Mouse (Mus musculus) adrenal gland, postnatal 36 days (tissue): ENCODE measurements around the gene Dnajb12. TPM values are rescaled to one million over a fixed set of nuclear protein-coding genes. Genes with fewer than 3 reads are reported as not detected.
A peak's percentile ranks its signal among the peaks of the same experiment; 100 is the strongest.
"Not testable (repeated sequence)": the region's sequence is repeated elsewhere in the genome, so short reads cannot be mapped to it uniquely, and the experiment has no call there.

ENCODE experiments used
- DNase-seq, 2 experiments: peaks; one replicate each; pipeline ENCODE4 v3.0.0; 2021; ENCODE audit warnings: mixed read lengths in 1 of 2
- total RNA-seq, 2 experiments: library from RNA; stranded (reverse); gene quantifications; 2 replicates each; pipeline ENCODE4 v1.2.3; 2021

Gene Dnajb12
- total RNA-seq, 2 experiments from 2014 or later: 51.3 to 62.5 TPM

DNA sequence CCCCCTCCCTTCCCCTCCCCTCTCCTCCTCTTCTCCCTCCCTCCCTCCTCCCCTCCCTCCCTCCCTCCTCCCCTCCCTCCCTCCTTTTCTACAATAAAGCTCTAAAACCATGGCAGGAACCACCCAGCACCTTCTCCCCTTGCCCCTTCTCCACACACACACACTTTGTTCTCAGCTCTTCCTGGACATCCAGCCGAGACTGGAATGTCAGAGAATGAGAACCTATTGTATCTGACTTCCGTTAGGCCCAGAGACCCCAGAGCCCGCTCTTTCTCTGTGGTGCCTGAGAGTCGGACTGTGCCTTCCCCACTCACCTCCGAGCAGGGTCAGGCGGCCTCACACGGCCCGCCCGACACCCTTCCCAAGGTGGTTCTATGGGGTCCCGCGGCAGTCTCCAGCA lies 11.1 kb upstream of the Dnajb12 start:
- DNase-seq: no peak

GRCm38 (mm10) chr10:59870038-59870437 lies 9.3 kb upstream of the Dnajb12 start:
- DNase-seq: no peak

- not testable (repeated sequence) for DNase-seq
These were observed 6.7 kb upstream of the Dnajb12 start for GRCm38 (mm10) chr10:59872651-59873050.

DNA sequence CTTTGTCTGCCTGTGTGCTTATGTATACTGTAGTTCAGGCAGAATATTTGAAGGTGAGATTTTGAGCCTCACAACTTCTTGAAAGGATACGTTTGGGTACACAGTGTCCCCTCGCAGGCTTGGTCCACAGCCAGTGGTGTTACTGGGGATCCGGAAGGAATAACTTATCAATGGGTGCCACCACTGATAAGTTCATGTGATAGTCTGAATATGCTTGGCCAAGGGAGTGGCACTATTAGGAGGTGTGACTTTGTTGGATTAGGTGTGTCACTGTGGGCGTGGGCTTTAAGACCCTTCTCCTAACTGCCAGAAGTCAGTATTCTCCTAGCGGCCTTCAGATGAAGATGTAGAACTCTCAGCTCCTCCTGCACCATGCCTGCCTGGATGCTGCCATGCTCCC lies 6.2 kb upstream of the Dnajb12 start:
- DNase-seq: no peak

DNA sequence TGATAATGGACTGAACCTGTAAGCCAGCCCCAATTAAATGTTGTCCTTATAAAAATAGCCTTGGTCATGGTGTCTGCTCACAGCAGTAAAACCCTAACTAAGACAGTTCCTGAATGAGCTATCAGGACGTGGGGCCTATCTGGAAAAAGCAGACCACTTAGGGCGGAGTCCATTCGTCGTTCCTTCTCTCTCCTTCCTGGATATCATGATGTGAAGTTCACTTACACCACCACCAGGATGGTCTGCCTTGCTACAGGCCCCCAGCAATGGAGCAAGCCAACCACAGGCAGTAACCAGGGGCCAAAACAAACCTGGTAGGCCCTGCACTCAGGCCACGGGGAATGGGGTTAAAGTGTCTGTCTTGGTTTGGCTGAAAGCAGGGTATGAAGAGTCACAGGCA lies 5.7 kb upstream of the Dnajb12 start:
- DNase-seq: no peak

DNA sequence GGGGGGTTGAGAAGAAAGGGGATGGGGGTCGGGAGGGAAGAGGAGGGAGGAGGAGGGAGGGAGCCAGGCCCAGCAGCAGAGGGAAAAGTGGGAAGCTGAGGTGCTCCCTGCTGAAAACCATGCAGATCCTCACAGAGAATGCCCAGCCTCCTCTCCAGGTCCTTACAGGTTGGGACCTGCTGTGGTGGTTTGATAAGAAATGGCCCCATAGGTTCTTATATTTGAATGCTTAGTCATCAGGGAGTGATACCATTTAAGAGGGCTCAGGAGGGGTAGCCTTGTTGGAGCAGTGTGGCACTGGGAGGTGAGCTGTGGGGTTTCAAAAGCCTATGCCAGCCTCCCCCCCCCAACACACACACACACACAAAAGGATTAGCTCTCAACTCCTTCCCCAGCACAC lies 4.0 kb upstream of the Dnajb12 start:
- DNase-seq: no peak

DNA sequence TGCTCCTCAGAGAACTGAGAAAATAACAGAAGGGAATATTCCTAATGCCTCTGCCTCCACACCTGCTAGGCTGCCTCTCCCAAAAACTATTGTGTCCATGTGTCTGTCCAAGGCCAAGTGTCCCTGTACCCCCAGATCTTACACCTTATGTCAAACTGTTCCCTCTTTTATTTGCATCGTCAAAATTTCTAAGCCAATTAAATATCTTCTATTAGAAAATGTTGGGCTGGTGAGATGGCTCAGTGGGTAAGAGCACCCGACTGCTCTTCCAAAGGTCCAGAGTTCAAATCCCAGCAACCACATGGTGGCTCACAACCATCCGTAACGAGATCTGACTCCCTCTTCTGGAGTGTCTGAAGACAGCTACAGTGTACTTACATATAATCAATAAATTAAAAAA lies 2.7 kb upstream of the Dnajb12 start:
- not testable (repeated sequence) for DNase-seq

GRCm38 (mm10) chr10:59877421-59878117 lies 1.8 kb upstream of the Dnajb12 start:
- no peak for DNase-seq

DNA sequence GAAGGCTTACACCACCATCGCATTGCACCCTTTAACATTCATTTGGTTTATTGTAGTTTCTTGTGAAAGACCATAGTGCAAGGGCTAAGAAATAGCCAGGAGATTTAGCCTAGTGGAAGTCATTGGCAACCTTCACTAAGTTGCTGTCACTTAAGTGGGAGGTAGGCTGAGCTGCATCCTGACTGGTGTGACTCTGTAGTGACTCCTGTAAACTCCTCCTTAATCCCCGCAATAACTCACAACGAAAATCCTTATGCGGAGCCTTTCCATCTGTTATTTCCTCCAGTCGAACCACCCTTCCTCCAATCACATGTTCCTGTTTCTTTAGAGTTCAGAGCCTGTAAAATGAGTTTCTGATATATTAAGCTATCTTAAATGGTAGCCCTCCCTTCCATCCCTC lies 533 bp upstream of the Dnajb12 start:
- no peak for DNase-seq

DNA sequence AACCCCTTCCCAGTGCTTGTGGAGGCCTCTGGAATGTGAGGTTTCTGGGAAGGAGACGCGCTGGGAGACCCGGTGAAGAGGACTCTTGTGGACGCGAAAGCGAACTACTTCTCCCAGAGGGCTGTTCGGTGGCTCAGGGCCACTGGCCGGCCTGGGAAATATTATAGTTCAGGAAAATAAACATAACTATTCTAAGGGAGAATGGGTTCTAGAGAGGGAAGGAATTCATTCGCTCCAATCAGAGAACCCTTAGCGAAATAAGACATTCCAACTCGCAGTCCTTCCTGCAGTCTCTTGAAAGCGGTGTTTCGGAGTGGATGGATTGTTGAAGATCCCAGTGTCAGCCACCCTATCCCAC lies 652 bp downstream of the Dnajb12 start:
- no peak for DNase-seq

DNA sequence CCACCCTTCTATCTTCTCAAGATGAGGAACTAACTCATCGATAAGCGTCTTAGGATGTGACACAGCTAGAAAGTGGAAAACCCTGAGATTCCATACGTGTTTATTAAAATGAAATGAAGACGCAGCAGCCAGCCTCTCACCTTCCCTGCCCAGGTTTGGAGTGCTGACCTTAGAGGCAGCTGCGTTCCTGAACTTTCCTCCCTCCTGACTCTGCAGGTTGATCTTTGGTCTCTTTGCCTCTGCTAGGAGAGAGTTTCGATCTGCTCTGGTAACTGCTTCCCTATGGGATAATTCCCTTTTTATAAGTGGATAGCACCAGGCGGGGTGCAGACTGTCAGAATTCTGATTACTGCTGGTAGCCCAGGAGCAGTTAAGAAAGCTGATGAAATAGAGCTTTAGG lies 1.5 kb downstream of the Dnajb12 start:
- no peak for DNase-seq

DNA sequence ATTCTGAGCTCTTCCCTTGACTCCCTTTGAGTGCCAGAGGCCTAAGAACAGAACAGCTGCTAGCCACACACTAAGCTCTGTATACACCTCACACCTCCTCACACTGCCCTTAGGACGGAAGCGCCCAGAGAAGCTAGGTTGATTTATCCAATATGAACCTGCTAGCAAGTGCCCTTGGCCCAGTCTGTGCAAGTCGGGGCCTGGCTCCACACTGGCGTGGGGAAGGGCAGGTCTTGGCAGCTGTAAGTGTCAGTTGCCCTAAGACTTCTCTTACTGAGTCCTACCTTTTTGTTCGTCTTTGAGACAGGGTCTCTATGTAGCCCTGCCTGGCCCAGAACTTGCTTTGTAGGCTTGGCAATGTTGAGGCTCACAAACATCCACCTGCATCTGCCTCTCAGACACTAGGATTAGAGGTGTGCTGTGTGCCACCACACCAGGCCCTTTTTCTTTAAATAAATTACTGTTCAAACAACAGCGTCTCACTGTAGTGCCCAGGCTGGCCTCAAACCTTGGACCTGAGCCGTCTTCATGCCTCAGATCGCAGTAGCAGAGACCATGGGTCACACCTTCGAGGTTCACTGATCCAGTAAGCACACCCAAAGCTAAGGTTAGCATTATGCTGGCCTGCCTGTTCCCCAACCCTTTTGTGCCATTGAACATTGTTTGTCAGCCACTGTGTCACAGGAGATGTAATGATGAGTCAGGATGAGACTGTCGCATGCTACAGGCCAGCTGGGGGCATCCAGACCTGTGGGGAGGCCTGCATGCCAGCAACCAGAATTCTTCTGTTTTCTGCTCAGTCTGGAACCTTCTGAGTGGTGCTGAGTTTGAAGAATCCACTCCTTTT lies 5.2 kb downstream of the Dnajb12 start:
- peak in 1 of 2 experiments; percentile 42 for DNase-seq

GRCm38 (mm10) chr10:59885174-59886080 lies 6.1 kb downstream of the Dnajb12 start:
- DNase-seq: no peak

DNA sequence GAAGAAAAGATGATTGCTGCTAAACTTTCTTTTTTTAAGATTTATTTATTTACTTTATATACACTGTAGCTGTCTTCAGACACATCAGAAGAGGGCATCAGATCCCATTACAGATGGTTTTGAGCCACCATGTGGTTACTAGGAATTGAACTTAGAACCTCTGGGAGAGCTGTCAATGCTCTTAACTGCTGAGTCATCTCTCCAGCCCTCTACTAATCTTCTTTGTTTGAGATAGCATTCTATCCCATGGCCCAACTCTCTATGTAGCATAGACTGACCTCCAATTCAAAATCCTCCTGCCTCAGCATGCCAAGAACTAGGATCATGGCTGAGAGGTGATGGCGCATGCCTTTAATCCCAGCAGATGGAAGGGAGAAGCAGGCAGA lies 6.7 kb downstream of the Dnajb12 start:
- no peak for DNase-seq

GRCm38 (mm10) chr10:59887432-59887831 lies 8.1 kb downstream of the Dnajb12 start:
- no peak for DNase-seq

- no peak for DNase-seq
These were observed 10.0 kb downstream of the Dnajb12 start for GRCm38 (mm10) chr10:59889339-59889738.

DNA sequence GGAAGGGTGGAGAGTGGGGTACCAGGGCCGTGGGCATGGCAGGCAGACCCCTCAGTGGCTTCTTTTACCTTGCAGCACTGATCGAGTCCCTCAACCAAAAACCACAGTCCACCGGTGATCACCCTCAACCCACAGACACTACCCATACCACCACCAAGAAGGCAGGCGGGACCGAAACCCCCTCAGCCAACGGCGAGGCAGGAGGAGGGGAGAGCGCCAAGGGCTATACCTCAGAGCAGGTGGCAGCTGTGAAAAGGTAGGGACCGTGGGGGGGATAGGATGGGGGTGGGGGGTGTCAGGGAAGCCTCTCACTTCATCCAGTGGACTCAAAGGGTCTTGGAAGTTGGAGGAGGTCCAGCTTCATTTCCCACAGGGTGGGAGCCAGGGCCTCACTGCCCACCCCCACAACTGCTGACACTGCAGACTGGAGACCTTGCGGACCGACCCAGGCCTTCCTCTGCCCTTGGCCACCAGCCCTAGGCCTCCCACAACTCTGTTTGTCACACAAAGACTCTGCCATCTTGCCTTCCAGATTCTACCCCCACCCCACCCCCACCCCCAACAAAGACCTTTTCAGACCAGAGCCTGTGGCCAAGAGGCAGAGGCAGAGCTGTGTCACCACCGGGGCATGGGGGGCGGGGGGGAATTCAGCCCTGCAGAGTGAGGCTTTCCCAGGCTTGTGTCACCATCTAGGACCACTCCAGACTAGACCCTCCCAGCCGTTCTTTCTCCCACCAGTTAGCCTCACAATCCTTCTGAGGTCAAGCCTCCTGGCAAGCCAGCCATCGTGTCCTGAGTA lies 10.8 kb downstream of the Dnajb12 start:
- no peak for DNase-seq

DNA sequence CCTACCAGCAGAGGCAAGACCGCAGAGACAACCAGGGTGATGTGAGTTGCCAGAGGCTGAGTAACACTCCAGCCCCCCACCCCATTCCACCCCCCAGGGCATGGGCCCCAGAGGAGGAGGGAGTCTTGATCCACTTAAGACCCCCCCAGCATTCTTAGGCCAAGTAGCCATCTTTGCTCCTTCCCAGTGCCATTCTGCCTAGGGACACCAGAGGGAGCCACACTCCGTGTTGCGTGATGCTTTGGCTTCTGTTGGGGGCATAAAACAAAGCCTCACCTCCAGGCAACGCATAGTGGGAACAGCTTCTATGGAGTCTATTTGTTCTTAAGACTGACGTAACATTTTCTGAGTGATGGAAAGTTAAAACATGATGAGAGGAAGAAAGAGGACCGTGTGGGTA lies 13.6 kb downstream of the Dnajb12 start:
- DNase-seq: peak; percentile 67 to 68

- DNase-seq: peak; percentile 93 to 96
These were observed 15.2 kb downstream of the Dnajb12 start for GRCm38 (mm10) chr10:59894251-59895160.

GRCm38 (mm10) chr10:59895460-59896186 lies 16.3 kb downstream of the Dnajb12 start:
- no peak for DNase-seq
